Mouse (Mus musculus) myocyte (in vitro differentiated cells): ENCODE measurements at regions not wholly inside any gene's neighbourhood (a gene's known extent, or its start where the extent isn't known, plus 50 kb on each side); places are given as distances from the start of the nearest gene placed in this dataset.

Source experiments
- CEBPB ChIP-seq: IDR thresholded peaks from 2 replicates; pipeline ENCODE4 v1.6.1; 2011; ENCODE audit warnings: mild to moderate bottlenecking, moderate library complexity; ENCODE audit not compliant: poor library complexity, insufficient read depth, severe bottlenecking
- E2F4 ChIP-seq: IDR thresholded peaks from one replicate; pipeline ENCODE4 v1.6.1; 2011; ENCODE audit warnings: mild to moderate bottlenecking, control low read depth, moderate library complexity; ENCODE audit not compliant: insufficient read depth
- MAX ChIP-seq: IDR thresholded peaks from one replicate; pipeline ENCODE4 v1.6.1; 2011; ENCODE audit warnings: low read depth, mild to moderate bottlenecking, control low read depth
- MYOD1 ChIP-seq, 3 experiments: IDR thresholded peaks; one replicate each; pipeline ENCODE4 v1.6.1; 2011; ENCODE audit warnings: control low read depth in 2 of 3, low read depth in 2 of 3, mild to moderate bottlenecking in 2 of 3, moderate library complexity in 1 of 3; ENCODE audit not compliant: insufficient read length in 2 of 3, control insufficient read depth in 1 of 3
- POLR2A ChIP-seq: IDR thresholded peaks from one replicate; pipeline ENCODE4 v1.6.1; 2011; ENCODE audit warnings: low read depth, mild to moderate bottlenecking, control low read depth, moderate library complexity; ENCODE audit not compliant: insufficient read length
- POLR2AphosphoS2 ChIP-seq: IDR thresholded peaks from one replicate; pipeline ENCODE4 v1.6.1; 2011; ENCODE audit warnings: low read depth, control low read depth; ENCODE audit not compliant: insufficient read length
- TCF12 ChIP-seq: IDR thresholded peaks from one replicate; pipeline ENCODE4 v1.6.1; 2011; ENCODE audit warnings: mild to moderate bottlenecking, control low read depth; ENCODE audit not compliant: poor library complexity, insufficient read depth, severe bottlenecking
- USF1 ChIP-seq: IDR thresholded peaks from one replicate; pipeline ENCODE4 v1.6.1; 2011; ENCODE audit warnings: low read depth, mild to moderate bottlenecking, control low read depth, moderate library complexity

DNA sequence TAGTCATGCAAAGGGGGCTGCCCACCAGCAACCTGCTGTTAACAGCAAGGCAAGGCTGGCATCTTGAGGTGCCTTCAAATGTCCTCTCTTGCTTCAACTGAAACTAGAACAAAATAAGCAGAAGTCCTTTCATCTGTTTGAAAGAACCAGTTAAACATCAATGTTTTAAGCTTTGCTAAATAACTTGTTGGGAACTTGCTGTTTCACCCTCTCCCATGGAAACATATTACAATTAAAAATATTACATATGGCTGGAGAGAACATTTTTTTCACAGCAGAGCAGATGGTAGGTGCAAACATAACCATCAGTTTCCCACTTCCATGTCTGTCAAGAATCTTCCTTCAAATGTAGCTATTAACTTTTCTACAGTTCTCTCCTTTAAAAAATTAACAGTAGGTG is 225.5 kb downstream of the Plod2 start:
- TF ChIP-seq MAX (no peak), E2F4 (no peak), POLR2AphosphoS2 (no peak), USF1 (no peak), POLR2A (no peak), TCF12 (no peak), CEBPB (no peak), MYOD1 (IDR thresholded peaks at IDR 0.05; ENCODE audit: control insufficient read depth in 1 of 3, insufficient read length in 2 of 3, low read depth in 2 of 3) (no peak)
